Mouse (Mus musculus): ENCODE measurements around the gene Ryr2.

- no peak for TF ChIP-seq EP300 (IDR thresholded peaks at IDR 0.05; ENCODE audit: low read depth)
- TF ChIP-seq CTCF (IDR thresholded peaks at IDR 0.05; ENCODE audit: low read depth) = no peak
Observed at GRCm38 (mm10) chr13:12029326-12029725, 77.4 kb downstream of the Ryr2 start.
